Mouse (Mus musculus): ENCODE data around the gene Card6.
"Not testable (repeated sequence)": the region's sequence is repeated elsewhere in the genome, so short reads cannot be mapped to it uniquely, and the experiment has no call there.

Card6 gene

DNA sequence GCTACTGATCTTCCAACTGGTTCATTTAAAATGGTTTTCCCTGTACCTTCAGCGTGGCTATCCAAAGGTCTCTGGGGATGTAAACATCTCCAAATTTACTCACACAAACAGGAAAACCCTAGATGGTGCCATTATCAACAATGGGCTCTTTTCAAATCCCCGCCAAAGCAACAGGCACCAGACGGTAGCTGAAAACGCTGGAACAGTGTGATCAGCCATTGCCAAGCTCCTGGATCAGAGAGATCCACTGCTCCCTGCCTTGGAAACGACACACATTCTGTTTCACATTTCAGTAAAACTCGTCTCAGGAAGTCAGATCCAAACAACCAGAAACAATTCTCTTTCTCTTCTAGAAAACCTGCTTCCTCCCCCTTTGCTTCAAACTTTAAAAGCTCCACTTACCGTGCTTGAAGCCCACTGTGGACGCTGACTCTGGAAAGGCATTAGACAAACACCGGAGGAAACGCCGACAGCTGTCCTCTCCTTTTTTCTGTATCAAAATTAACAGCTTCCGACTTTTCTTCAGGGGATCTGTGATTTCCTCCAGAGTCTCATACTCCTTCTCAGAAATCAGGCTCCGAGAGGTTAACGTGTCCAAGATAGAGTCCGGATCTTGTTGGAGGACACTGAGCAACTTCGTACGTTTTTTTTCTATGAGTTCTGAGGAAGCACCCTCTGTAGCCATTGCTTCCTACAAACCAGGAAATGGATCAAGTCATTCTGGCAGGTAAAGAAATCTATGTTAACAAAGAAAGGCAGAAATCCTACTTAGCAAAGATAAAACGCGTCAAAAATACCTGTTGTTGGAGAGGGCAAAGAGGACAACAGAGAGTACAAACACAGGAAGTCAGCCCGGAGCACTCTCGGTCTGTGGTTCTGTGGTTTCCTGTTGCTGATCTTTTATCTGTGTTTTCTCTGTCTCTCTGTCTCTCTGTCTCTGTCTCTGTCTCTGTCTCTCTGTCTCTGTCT lies at the start of gene Card6:
Gene Card6 (minus strand): TSS at position 854 of the 969 bp plus-strand sequence.
- no peak for DNase-seq

GRCm38 (mm10) chr15:5157386-5157785 lies 49.0 kb upstream of the Card6 start:
- DNase-seq: peak in 1 of 2 experiments; percentile 5

DNA sequence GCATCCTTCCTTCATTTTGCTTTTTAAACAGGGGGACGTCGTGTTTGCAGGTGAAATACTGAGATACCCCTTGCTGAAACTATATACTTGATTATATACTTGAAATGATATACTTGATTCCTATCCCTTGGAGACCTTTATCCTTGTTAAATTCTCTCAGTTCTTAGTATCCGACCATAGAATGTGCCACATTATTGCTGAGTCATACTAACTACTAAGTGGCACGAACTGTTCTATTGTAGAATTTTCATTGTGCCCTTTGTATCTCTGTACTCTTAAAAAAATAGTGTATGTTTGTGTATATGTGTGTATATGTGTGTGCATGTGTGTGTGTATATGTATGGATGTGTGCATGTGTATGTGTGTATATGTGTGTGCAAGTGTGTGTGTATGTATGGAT lies 48.0 kb upstream of the Card6 start:
- DNase-seq: no peak

DNA sequence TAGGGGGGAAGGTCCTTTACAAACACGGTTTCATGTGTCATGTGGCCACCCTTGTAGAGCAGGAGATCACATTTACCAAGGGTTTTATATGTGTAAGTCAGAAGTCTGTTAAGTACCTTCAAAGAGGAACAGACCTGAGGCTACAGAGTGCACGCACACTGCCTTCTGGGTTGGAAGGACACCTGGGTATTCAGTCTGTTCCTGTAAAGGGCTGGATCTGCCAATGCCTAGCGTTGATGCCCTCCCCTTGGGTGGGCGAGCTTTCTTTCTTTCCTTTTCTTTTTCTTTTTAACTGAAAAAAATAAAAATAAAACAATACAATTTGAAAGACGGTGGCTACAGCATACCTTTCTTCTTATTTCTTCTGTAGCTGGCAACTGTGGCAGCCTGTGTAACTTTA lies 46.8 kb upstream of the Card6 start:
- DNase-seq: no peak

GRCm38 (mm10) chr15:5154621-5155020 lies 46.3 kb upstream of the Card6 start:
- no peak for DNase-seq

DNA sequence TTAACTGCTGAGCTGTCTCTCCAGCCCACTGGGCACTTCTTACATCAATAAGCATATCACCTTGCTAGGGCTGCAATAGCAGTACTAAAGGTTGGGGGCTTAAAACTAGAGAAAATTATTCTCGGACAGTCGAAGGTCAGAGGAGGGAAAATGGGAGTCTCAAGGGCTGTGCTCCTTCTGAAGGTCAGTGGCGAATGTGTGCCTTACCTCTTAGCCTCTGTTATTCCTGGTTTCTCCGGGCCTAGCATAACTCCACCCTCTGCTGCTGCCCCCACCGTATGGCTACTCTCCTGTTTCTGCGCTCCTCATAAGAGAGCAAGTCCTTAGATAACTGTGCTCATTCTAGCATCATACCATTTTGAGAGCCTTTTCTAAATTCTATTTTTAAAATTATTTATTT lies 43.8 kb upstream of the Card6 start:
- no peak for DNase-seq

DNA sequence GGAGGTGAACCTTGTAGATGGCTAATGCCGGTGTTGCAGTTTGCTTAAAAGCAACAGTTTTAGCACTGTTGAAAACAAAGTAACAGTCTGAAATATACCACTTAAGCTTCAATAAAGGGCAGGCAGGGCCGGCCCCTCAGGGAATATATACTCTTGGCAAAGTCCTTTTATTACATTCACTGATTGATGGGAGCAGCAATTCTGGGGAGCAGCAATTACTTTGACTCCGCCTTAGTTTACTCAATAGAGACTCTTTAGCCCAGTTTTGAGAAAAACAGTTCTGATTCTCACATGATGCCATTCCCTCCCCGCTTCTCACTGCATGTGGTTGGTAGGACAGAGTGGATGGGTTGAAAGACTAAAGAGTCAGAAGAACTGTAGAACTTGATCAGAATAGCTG lies 40.8 kb upstream of the Card6 start:
- DNase-seq: no peak

DNA sequence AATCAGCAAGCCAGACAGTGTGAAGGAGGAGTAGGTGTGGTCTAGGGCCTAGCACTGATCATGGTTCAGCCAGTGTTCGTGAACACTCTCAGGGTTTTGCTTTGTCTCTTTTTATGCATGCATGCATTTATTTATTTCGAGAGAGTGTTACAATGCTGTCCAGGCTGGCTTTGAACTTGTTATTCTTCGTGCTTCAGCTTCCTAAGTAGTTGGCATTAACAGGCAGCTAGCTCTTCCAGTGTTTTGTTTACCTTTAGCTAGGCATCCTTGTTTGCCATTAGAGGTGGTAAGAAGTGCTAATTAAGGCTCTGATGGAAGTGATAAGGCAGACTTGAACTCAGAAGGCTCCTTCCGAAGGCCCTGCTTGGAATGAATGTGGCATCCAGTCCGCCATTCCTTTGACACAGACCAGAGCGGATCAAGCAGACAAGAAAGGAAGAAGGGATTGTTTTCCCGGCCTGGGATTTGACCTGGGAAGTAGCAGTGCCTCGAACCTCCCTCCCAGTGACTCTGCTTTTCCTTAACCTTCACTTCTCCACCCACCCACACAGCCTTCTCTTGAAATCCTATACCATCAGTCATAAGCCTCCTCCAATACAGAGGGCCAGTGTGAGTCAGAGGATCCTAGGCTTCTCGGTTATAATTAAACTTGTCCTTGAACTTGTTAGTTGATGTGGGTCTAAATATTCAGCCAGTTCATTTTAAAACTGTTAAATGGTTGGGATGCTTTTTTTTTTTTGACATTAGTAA lies 37.0 kb upstream of the Card6 start:
- no peak for DNase-seq

DNA sequence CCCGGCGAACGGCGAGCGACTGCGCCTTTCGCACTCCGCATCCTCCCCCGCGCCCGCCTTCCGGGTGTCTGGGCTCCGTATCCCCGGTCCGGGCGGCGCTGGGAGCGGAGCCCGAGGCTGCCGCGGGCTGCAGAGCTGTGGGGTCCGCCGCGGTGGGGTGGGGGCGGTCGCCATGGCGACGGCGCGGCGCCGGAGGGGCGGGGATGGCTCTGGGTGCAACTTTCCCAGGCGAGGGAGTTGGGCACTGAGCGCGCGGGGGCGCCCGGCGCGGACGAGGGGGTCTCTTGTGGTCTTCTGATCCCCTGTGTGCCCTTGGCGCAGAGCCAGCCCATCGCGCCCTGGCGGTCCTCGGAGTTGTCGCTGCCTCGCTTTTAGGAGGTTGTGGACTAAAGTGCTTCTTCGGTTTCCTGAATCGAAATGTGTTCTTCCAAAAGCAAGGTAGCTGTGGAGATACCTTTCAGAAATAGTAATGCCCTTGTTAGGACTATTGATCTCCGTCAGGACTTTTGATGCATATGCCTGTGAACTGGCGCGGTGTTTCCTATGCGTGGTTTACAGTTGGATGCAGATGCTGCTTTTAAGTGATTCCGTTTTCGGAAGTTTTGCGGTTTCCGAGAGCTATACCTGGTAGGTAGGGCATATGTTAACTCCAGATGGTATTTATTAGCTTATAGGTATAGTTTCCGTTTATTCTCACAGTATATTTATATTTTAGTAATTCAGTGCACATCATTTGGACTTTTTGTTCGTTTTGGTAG lies 35.9 kb upstream of the Card6 start:
- peak; percentile 61 to 80 for DNase-seq

DNA sequence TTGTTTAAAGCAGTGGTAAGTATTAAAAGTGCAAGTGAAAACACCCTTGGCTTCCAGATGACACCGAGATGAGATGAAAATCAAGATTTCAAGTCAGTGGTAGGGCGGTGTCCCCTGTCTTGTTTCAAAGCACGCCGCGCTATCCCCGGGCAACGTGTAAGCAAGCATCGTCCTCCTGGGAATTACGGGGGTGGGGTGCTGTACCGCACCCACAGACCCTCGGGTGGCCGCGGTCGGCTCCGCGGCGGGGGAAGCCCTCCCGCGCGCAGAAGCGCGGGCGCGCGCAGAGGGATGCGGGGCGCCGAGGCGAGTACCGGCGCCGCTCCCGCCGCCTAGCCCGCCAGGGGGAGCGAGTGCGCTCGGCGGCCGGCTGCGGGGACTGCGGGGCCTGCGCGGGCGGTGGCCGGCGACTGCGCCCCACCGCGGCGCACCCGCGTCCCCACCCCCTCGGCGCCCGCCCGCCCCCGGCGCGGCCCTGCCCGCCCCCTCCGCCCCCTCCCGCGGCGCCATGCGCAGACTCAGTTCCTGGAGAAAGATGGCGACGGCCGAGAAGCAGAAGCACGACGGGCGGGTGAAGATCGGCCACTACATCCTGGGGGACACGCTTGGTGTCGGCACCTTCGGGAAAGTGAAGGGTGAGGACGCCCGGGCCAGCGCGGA lies 35.2 kb upstream of the Card6 start, which contains the start of gene Prkaa1:
Gene Prkaa1 (plus strand): TSS at position 501 of the 660 bp plus-strand sequence.
- peak; percentile 75 to 90 for DNase-seq

DNA sequence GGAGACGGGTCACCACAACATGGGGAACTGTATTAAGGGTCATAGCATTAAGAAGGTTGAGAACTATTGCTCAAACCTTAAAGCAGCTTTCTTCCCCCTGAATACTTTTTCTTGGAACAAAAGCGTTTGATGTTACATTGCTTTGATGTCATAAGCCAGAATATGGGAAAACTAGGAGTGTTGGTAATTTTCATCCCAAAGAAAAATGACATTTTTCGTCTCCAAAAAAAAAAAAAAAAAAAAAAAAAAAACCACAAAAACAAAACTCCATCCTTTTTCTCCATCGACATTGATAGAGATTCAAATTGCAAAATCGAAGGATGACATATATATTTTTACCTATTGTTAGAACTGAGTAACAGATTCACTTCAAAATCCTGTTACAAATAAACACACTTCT lies 34.4 kb upstream of the Card6 start:
- no peak for DNase-seq

GRCm38 (mm10) chr15:5142047-5142446 lies 33.7 kb upstream of the Card6 start:
- no peak for DNase-seq

DNA sequence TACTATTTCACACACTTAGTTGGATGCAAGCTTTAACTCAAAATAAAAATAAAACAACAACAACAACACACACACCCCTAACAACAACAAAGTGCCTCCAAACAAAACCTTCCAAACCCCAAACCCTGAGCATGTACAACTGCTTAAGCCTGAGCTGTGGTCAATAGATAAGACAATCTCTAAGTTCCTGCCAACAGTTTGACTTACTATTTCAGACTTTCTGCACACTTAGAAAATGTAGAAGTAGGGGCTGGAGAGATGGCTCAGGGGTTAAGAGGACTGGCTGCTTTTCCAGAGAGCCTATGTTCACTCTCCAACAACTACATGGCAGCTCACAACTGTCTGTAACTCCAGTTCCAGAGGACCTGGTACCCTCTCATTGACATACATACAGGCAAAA lies 32.0 kb upstream of the Card6 start:
- no peak for DNase-seq

DNA sequence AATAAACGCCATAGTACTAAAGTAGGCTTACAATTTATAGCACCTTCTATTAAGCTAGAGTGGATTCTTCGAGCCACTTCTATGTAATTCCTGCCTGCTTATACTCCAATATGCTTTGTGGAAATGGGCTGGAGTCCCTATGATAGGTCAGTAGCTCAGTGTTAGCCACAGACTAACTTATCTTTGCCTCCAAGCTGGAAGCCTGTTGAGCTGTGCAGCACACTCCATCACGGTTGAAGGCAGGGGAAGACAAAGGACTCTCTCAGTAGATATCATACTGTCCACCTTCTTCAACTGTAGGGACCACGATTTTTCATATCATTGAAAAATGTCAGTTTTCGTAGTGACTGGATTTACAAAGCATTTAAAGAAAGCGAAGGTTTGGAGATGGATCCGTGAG lies 31.5 kb upstream of the Card6 start:
- DNase-seq: no peak

DNA sequence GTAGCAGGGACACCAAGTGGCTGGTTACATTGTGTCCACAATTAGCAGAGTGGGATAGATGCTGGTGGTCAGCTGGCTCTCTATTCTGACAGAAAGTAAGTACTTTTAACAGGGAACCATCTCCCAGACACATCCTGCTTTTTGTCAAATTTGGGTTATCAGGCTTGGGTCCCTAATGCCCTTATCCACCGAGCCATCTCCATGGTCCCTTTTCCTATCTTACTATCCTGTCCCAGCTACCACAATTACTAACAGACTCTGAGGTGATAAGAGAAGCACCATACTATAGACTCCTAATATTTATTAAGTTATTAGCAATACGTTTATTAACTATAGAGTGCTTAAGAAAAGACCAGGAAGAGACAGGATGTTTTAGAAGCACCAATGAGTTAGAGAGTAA lies 31.0 kb upstream of the Card6 start:
- DNase-seq: no peak

DNA sequence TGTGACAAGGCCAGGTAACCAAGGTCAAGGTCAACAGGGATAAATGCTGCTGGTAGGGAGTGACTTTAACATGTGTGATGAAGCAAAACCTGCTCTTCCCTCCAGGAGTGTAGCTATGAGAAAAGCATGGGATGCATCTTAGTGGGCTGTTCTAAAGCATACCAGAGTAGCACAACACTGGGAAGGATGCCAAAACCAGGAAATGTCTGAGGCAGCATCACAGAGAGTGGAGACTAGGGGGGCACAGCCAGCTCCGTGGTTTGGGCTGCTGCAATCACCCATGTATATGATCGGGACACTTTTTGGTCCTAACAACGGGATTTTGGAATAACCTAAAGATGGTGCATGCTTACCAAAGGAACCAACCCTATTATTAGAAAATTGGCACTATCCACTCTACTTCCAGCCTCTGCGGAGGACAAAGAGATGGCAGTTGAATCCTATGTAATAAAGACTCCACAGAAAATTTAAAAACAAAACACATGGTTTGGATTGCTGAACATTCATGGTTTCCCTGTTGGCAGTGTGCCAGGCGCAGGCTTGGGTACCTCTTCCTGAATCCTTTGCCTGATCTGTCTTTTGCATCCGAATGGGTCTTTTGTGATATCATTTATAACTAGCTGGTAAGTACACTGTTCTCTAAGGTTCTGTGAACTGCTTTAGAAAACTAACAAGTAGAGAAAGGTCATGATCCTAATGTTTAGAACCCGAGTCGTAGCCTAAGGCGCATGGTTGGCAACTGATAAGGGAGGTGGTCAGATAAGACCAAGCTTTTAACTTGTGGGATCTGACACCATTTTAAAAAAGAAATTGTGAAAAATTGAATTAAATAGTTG lies 29.9 kb upstream of the Card6 start:
- no peak for DNase-seq

GRCm38 (mm10) chr15:5134945-5135483 lies 26.7 kb upstream of the Card6 start:
- no peak for DNase-seq

- no peak for DNase-seq
Measured at GRCm38 (mm10) chr15:5134179-5134578, 25.8 kb upstream of the Card6 start.

DNA sequence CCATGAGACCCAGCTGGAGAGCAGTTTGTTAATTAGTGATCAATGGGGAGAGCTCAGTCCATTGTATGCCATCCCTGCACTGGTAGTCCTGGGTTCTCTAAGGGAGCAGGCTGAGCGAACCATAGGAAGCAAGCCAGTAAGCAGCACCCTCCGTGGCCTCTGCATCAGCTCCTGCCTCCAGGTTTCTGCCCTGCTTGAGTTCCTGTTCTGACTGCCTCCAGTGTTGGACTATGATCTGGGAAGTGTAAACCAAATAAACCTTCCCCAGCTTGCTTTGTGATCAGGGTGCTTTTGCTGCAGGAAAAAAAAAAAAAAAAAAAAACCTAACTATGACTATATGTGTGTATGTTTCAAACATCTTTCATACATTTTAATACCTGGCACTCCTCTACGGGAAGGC lies 25.0 kb upstream of the Card6 start:
- DNase-seq: no peak

GRCm38 (mm10) chr15:5130887-5131668 lies 22.7 kb upstream of the Card6 start:
- not testable (repeated sequence) for DNase-seq

All from cerebellum, adult 18-20 months (tissue).